Mouse (Mus musculus): ENCODE measurements around the gene Dmbx1. TPM values are rescaled to one million over a fixed set of nuclear protein-coding genes. Genes with fewer than 3 reads are reported as not detected.

Dmbx1 gene
- polyA plus RNA-seq, 1 experiment from 2014 or later = 0.05 TPM

DNA sequence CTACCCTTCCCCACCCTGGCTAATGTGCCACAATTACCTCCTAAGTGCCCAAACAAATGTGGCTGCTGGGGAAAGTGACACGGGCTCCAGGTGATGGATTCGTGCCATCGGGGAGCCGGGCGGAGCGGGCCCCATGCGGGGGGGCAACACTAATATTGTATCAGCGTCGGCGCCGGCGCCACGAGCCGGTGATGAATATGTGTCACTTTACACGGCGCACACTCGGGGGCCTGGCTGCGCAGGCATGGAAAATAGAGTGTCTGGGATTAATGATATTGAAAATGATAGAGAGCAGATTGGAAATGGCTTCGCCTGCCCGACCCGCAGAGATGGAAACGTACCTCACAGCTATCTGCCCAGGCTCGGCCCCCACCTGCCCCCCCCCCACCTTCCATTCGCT lies 32.8 kb upstream of the Dmbx1 start:
- Histone ChIP-seq H3K4me1 (ENCODE audit: control insufficient read depth, insufficient read depth, low read length) (no peaks in the 10 kb centered on the region), H3K27me3 (replicated peaks; ENCODE audit: control insufficient read depth, insufficient read depth, low read length) (peaks cover 67% of the 10 kb centered on the region), H3K9me3 (replicated peaks; ENCODE audit: control insufficient read depth, low read length) (no peaks in the 10 kb centered on the region), H3K27ac (ENCODE audit: low read depth, low read length) (no peak overlapping the region), H3K4me3 (ENCODE audit: low read depth, low read length) (no peak overlapping the region), H3K4me2 (ENCODE audit: low read length) (no peak overlapping the region), H3K36me3 (ENCODE audit: control insufficient read depth, insufficient read depth, low read length) (no peaks in the 10 kb centered on the region), H3K9ac (ENCODE audit: low read length) (no peak overlapping the region)
- ATAC-seq = no peak
- DNase-seq (ENCODE audit: low spot score) = no peak
- WGBS = 67% methylated on average over 24 of the region's 24 CpGs

DNA sequence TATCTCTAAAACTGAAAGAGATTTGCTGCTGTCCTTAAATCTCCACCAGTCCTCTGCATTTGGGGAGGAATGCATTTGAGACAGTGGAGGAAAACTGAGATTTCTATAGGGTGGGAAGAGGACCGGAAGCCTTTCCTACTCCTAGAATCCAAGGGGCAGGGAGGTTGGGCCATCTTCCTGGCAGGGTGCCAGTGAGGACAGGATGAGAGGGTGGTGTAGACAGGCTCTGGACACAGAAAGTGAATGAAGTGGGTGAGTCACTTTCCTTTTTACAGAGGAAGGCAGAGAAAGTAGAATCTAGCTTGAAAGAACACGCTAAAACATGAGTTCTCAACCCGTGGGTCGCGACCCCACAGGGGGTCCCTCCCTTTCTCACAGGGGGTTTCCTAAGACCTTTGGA lies 24.7 kb upstream of the Dmbx1 start:
- DNase-seq (ENCODE audit: low spot score) (no peak), ATAC-seq (no peak)
- WGBS = 6% methylated on average over 5 of the region's 5 CpGs
- Histone ChIP-seq H3K27ac (ENCODE audit: low read depth, low read length) (no peak overlapping the region), H3K36me3 (ENCODE audit: control insufficient read depth, insufficient read depth, low read length) (no peaks in the 10 kb centered on the region), H3K4me3 (ENCODE audit: low read depth, low read length) (no peak overlapping the region), H3K4me1 (ENCODE audit: control insufficient read depth, insufficient read depth, low read length) (no peaks in the 10 kb centered on the region), H3K27me3 (replicated peaks; ENCODE audit: control insufficient read depth, insufficient read depth, low read length) (peaks cover 80% of the 10 kb centered on the region), H3K9ac (ENCODE audit: low read length) (no peak overlapping the region), H3K9me3 (replicated peaks; ENCODE audit: control insufficient read depth, low read length) (no peaks in the 10 kb centered on the region), H3K4me2 (ENCODE audit: low read length) (no peak overlapping the region)

DNA sequence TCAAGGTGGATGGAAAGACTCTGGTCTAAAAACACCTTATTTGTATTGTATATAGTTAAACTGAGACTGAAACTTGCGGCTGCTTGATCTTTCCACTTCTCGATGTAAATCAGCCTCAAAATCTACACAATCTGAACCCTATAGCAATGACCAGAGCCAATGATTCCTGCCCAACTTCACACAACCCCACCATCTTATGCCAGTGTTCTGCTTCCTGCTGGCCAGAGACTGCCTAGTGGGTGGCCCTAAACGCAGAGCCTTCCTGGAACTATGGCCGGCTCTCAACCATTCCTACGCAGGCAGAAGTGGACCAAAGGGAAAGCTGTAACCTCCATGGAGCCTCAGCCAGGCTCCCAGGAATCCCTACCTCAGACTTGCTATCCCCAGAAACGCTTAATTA lies 24.0 kb upstream of the Dmbx1 start:
- H3K27ac ChIP-seq (ENCODE audit: low read depth, low read length) = no peak overlapping the region
- H3K4me2 ChIP-seq (ENCODE audit: low read length) = no peak overlapping the region
- 8% methylated on average over 6 of the region's 6 CpGs for WGBS
- DNase-seq (ENCODE audit: low spot score) (no peak), ATAC-seq (no peak)
- no peaks in the 10 kb centered on the region for H3K4me1 ChIP-seq (ENCODE audit: control insufficient read depth, insufficient read depth, low read length)
- peaks cover 74% of the 10 kb centered on the region for H3K27me3 ChIP-seq (replicated peaks; ENCODE audit: control insufficient read depth, insufficient read depth, low read length)
- H3K9ac ChIP-seq (ENCODE audit: low read length) = no peak overlapping the region
- no peaks in the 10 kb centered on the region for H3K9me3 ChIP-seq (replicated peaks; ENCODE audit: control insufficient read depth, low read length)
- no peak overlapping the region for H3K4me3 ChIP-seq (ENCODE audit: low read depth, low read length)
- H3K36me3 ChIP-seq (ENCODE audit: control insufficient read depth, insufficient read depth, low read length) = no peaks in the 10 kb centered on the region

GRCm38 (mm10) chr4:115962671-115963412 lies 23.1 kb upstream of the Dmbx1 start:
- Histone ChIP-seq H3K9me3 (replicated peaks; ENCODE audit: control insufficient read depth, low read length) (no peaks in the 10 kb centered on the region), H3K27ac (ENCODE audit: low read depth, low read length) (no peak overlapping the region), H3K36me3 (ENCODE audit: control insufficient read depth, insufficient read depth, low read length) (no peaks in the 10 kb centered on the region), H3K4me2 (ENCODE audit: low read length) (peak overlapping the region; percentile 93), H3K4me1 (ENCODE audit: control insufficient read depth, insufficient read depth, low read length) (no peaks in the 10 kb centered on the region), H3K9ac (ENCODE audit: low read length) (peak overlapping the region; percentile 69), H3K27me3 (replicated peaks; ENCODE audit: control insufficient read depth, insufficient read depth, low read length) (peaks cover 70% of the 10 kb centered on the region), H3K4me3 (ENCODE audit: low read depth, low read length) (peak overlapping the region; percentile 50)
- DNase-seq (ENCODE audit: low spot score) = peak; percentile 74
- under 1% methylated on average over 77 of the region's 79 CpGs for WGBS
- ATAC-seq = peak; percentile 81

DNA sequence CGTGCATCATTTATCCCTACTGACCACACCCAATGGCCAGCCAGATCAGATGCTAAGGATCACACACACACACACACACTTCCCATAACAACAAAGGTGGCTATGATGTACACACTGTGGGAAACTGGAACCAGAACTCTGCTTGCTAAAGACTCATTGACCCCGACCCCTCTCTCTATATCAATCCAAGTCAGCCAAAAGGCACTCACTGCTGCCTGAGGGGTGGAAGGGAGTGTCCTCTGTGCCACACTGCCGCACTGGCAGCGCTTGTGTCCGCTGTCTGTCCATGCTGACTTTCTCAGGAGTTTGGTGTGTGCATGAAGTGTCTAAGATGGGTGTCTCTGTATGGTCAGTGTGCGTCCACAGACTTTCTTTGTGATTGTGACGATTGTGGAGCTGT lies 22.3 kb upstream of the Dmbx1 start:
- WGBS = 12% methylated on average over 7 of the region's 7 CpGs
- DNase-seq (ENCODE audit: low spot score) (no peak), ATAC-seq (0 out of 2 replicates have a peak, but pooled peaks have one; percentile 6)
- no peak overlapping the region for H3K27ac ChIP-seq (ENCODE audit: low read depth, low read length)
- H3K4me1 ChIP-seq (ENCODE audit: control insufficient read depth, insufficient read depth, low read length) = no peaks in the 10 kb centered on the region
- H3K36me3 ChIP-seq (ENCODE audit: control insufficient read depth, insufficient read depth, low read length) = no peaks in the 10 kb centered on the region
- H3K4me2 ChIP-seq (ENCODE audit: low read length) = peak overlapping the region; percentile 93; the same call in 1 of the 2 replicates
- no peaks in the 10 kb centered on the region for H3K9me3 ChIP-seq (replicated peaks; ENCODE audit: control insufficient read depth, low read length)
- H3K9ac ChIP-seq (ENCODE audit: low read length) = no peak overlapping the region
- H3K4me3 ChIP-seq (ENCODE audit: low read depth, low read length) = no peak overlapping the region
- peaks cover 70% of the 10 kb centered on the region for H3K27me3 ChIP-seq (replicated peaks; ENCODE audit: control insufficient read depth, insufficient read depth, low read length)

GRCm38 (mm10) chr4:115959546-115959945 lies 19.8 kb upstream of the Dmbx1 start:
- Histone ChIP-seq H3K4me3 (ENCODE audit: low read depth, low read length) (no peak overlapping the region), H3K9ac (ENCODE audit: low read length) (no peak overlapping the region), H3K4me1 (ENCODE audit: control insufficient read depth, insufficient read depth, low read length) (no peaks in the 10 kb centered on the region), H3K9me3 (replicated peaks; ENCODE audit: control insufficient read depth, low read length) (no peaks in the 10 kb centered on the region), H3K36me3 (ENCODE audit: control insufficient read depth, insufficient read depth, low read length) (no peaks in the 10 kb centered on the region), H3K27me3 (replicated peaks; ENCODE audit: control insufficient read depth, insufficient read depth, low read length) (peaks cover 74% of the 10 kb centered on the region), H3K27ac (ENCODE audit: low read depth, low read length) (no peak overlapping the region), H3K4me2 (ENCODE audit: low read length) (no peak overlapping the region)
- DNase-seq (ENCODE audit: low spot score) (no peak), ATAC-seq (no peak)

DNA sequence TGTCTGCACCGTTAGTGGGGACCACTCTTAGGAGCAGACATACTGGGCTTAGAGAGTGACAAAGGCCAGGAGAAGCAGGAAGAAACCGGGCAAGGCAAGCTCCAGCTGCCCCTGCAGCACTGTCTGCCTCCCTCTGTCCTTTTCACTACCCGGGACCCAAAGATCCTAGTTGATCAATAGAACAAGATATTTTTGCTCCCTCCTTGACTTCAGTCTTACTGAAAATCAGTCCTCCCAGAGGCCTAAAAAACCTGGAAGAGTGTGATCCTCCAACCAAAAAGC lies 15.7 kb upstream of the Dmbx1 start:
- H3K27me3 ChIP-seq (replicated peaks; ENCODE audit: control insufficient read depth, insufficient read depth, low read length) = peaks cover 84% of the 10 kb centered on the region
- H3K4me3 ChIP-seq (ENCODE audit: low read depth, low read length) = no peak overlapping the region
- WGBS = 8% methylated on average over 3 of the region's 3 CpGs
- ATAC-seq (no peak), DNase-seq (ENCODE audit: low spot score) (no peak)
- H3K36me3 ChIP-seq (ENCODE audit: control insufficient read depth, insufficient read depth, low read length) = no peaks in the 10 kb centered on the region
- peak overlapping the region; percentile 5; the same call in 1 of the 2 replicates for H3K9ac ChIP-seq (ENCODE audit: low read length)
- H3K27ac ChIP-seq (ENCODE audit: low read depth, low read length) = no peak overlapping the region
- H3K9me3 ChIP-seq (replicated peaks; ENCODE audit: control insufficient read depth, low read length) = no peaks in the 10 kb centered on the region
- H3K4me1 ChIP-seq (ENCODE audit: control insufficient read depth, insufficient read depth, low read length) = no peaks in the 10 kb centered on the region
- peak overlapping the region; percentile 30; the same call in 1 of the 2 replicates for H3K4me2 ChIP-seq (ENCODE audit: low read length)

- no peak overlapping the region; the same call in 1 of the 2 replicates for H3K4me3 ChIP-seq (ENCODE audit: low read depth, low read length)
- WGBS = 1% methylated on average over 19 of the region's 19 CpGs
- peaks cover 83% of the 10 kb centered on the region for H3K27me3 ChIP-seq (replicated peaks; ENCODE audit: control insufficient read depth, insufficient read depth, low read length)
- no peak; the same call in 1 of the 2 replicates for ATAC-seq
- DNase-seq (ENCODE audit: low spot score) = no peak
- no peaks in the 10 kb centered on the region for H3K36me3 ChIP-seq (ENCODE audit: control insufficient read depth, insufficient read depth, low read length)
- H3K9ac ChIP-seq (ENCODE audit: low read length) = peak overlapping the region; percentile 5; the same call in 1 of the 2 replicates
- no peak overlapping the region for H3K27ac ChIP-seq (ENCODE audit: low read depth, low read length)
- no peaks in the 10 kb centered on the region for H3K9me3 ChIP-seq (replicated peaks; ENCODE audit: control insufficient read depth, low read length)
- no peaks in the 10 kb centered on the region for H3K4me1 ChIP-seq (ENCODE audit: control insufficient read depth, insufficient read depth, low read length)
- peak overlapping the region; percentile 30 for H3K4me2 ChIP-seq (ENCODE audit: low read length)
Observed at GRCm38 (mm10) chr4:115954656-115955493, 15.1 kb upstream of the Dmbx1 start.

GRCm38 (mm10) chr4:115953559-115953958 lies 13.8 kb upstream of the Dmbx1 start:
- Histone ChIP-seq H3K27ac (ENCODE audit: low read depth, low read length) (no peak overlapping the region), H3K9me3 (replicated peaks; ENCODE audit: control insufficient read depth, low read length) (no peaks in the 10 kb centered on the region), H3K36me3 (ENCODE audit: control insufficient read depth, insufficient read depth, low read length) (no peaks in the 10 kb centered on the region), H3K4me2 (ENCODE audit: low read length) (no peak overlapping the region), H3K4me1 (ENCODE audit: control insufficient read depth, insufficient read depth, low read length) (no peaks in the 10 kb centered on the region), H3K9ac (ENCODE audit: low read length) (no peak overlapping the region), H3K4me3 (ENCODE audit: low read depth, low read length) (no peak overlapping the region), H3K27me3 (replicated peaks; ENCODE audit: control insufficient read depth, insufficient read depth, low read length) (peaks cover 88% of the 10 kb centered on the region)
- 28% methylated on average over 5 of the region's 5 CpGs for WGBS
- DNase-seq (ENCODE audit: low spot score) (no peak), ATAC-seq (no peak)
